Mouse (Mus musculus): ENCODE measurements around the gene Gpx5.
"Not testable (repeated sequence)": the region's sequence is repeated elsewhere in the genome, so short reads cannot be mapped to it uniquely, and the experiment has no call there.

Gpx5 gene

GRCm38 (mm10) chr13:21267541-21267940, 25.0 kb downstream of the Gpx5 start:
- in situ Hi-C loops (cut with MboI; ENCODE audit: low sequenced_read_pairs) = no loop called here

- in situ Hi-C loops (cut with MboI; ENCODE audit: low sequenced_read_pairs) = no loop called here
These were observed 26.8 kb downstream of the Gpx5 start for GRCm38 (mm10) chr13:21265736-21266135.

DNA sequence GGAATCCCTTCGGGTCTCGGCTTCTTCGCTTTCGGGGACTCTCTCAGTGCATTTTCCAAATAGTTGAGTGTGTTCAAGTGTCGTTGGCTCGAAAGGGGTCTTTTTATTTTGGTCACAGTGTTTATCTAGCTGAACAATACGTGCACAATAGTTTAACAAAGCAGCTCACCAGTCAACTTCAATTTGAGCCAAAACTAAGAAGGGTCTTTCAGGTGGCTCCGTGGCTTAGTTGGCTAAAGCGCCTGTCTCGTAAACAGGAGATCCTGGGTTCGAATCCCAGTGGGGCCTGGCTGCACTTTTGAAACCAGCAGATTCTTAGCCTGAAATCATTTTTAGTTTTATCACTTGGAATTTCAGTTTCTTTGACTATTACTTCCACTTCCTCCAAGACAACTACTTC, 28.2 kb downstream of the Gpx5 start:
- in situ Hi-C loops (cut with MboI; ENCODE audit: low sequenced_read_pairs) = no loop called here

DNA sequence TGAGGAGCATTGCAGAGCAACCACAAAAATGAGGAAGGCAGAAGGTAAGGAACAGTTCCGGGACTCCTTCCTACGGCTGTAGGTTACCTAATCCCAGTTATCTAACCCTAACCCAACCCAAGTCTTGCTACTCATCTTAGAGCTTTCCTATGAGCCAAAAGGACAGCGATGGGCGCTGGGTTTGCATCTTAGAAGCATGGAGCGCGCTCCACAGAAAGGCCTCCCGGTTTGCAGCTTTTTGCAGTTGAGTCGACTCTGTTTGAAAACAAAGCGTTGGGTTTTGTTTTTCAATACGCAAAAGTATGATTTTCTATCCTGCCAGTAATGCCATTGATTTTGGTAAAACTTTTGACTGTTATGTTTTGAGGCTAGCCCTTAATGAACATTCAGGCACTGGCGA, 28.6 kb downstream of the Gpx5 start:
- in situ Hi-C loops (cut with MboI; ENCODE audit: low sequenced_read_pairs) = no loop called here

- in situ Hi-C loops (cut with MboI; ENCODE audit: low sequenced_read_pairs) = no loop called here
These were observed 29.6 kb downstream of the Gpx5 start for GRCm38 (mm10) chr13:21262787-21263461.

DNA sequence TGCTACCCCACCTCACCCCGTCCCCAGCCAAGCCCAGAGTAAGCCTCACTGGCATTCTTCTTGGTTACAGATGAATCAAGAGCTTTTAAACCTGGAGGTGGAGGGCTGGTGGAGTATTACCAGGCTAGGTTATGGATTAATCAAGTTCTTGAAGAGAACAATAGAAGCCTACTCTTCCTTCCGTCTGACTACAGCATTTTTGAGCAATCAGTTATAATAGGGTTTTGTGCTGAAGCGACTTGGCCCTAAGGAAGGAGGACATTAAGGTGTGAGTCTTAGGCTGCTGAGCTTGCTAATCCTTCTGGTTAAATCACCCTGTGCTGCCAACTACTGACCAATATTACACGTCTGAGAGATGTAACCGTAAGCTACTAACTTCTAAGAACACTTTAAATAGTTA, 32.2 kb downstream of the Gpx5 start:
- in situ Hi-C loops (cut with MboI; ENCODE audit: low sequenced_read_pairs) = no loop called here

DNA sequence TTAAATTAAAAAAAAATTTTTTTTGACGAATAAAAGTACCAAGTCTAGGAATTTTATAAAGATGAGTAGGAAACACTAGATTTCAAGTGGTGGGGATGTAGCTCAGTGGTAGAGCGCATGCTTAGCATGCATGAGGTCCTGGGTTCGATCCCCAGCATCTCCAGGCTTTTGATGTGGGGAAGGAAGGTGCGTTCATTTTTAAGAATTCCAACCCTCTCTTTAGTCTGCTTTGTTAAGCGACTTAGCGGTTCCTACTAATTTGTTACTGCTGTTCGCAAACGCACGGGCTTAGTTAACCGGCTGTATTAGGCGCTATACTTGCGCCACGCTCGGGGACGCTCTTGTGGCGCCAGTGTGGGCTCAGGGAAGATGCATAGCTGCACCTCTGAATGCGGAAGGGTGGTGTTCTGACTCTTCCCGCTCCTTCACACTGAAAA, 32.8 kb downstream of the Gpx5 start:
- in situ Hi-C loops (cut with MboI; ENCODE audit: low sequenced_read_pairs) = no loop called here

DNA sequence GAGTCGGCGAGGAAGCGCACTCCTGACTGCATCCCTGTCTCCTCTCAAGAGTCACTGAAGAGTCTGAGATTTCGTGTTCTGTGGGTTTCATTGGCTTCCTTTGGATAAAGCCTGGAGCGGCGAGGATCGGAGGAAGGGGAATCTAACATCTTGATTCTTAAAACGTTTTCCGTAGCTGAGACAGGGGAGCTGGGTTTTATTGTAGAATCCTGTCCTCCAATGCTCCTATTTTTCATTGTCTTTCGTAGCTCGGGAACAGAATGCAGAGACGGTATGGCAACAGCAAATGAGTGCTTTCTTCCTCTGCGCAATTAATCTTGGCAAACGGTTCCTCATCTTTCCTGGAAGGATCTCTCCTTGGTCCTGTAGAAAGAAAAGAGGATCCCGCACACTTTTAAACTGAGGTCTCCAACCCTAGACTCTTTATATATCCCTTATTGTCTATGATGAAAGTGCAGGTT, 33.3 kb downstream of the Gpx5 start:
- in situ Hi-C loops (cut with MboI; ENCODE audit: low sequenced_read_pairs) = no loop called here

GRCm38 (mm10) chr13:21258524-21258923, 34.0 kb downstream of the Gpx5 start:
- in situ Hi-C loops (cut with MboI; ENCODE audit: low sequenced_read_pairs) = no loop called here

- in situ Hi-C loops (cut with MboI; ENCODE audit: low sequenced_read_pairs) = no loop called here
These were observed 38.5 kb downstream of the Gpx5 start for GRCm38 (mm10) chr13:21253986-21254385.

DNA sequence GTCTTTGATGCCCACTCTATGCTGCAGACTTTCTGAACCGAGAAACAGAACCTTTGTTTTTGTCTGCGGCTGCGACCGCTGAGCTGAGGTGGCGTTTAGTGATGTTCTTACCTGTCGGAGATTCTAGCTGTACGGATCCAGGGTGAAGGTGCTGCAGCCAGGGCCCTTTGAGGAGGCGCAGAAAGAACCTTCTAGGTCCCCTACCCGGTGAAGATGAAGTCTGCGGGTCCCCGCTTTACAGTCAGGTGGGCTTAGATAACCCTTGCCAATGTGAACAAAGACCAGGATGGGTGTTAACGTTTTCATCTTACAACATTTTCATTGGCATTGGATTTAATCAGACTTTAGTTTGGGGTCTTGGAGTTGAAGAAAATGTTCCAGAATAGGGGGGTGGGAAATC, 39.0 kb downstream of the Gpx5 start:
- in situ Hi-C loops (cut with MboI; ENCODE audit: low sequenced_read_pairs) = no loop called here

DNA sequence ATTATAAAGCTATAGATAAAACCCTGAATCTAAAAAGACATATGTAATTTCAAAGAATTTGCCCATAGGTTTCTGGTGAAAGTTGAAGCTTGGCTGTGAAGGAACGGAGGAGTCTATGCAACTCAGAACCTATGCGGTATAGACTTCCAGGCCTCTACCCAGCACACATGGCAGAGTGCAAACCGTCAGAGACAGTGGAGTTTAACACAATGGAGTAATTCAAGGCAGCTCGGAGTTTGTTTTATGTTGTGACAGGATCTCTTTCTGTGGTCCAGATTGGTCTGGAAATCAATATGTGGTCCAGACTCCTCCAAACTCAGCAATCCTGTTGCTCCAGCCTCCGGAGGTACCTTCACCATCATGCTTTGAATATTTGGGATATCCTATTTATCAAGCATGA, 39.5 kb downstream of the Gpx5 start:
- in situ Hi-C loops (cut with MboI; ENCODE audit: low sequenced_read_pairs) = no loop called here

GRCm38 (mm10) chr13:21250074-21250681, 42.4 kb downstream of the Gpx5 start:
- in situ Hi-C loops (cut with MboI; ENCODE audit: low sequenced_read_pairs) = no loop called here

- in situ Hi-C loops (cut with MboI; ENCODE audit: low sequenced_read_pairs) = no loop called here
These were observed 43.5 kb downstream of the Gpx5 start for GRCm38 (mm10) chr13:21249022-21249421.

GRCm38 (mm10) chr13:21246276-21246675, 46.3 kb downstream of the Gpx5 start:
- in situ Hi-C loops (cut with MboI; ENCODE audit: low sequenced_read_pairs) = no loop called here

GRCm38 (mm10) chr13:21244967-21245366, 47.6 kb downstream of the Gpx5 start:
- in situ Hi-C loops (cut with MboI; ENCODE audit: low sequenced_read_pairs) = not testable (repeated sequence)

DNA sequence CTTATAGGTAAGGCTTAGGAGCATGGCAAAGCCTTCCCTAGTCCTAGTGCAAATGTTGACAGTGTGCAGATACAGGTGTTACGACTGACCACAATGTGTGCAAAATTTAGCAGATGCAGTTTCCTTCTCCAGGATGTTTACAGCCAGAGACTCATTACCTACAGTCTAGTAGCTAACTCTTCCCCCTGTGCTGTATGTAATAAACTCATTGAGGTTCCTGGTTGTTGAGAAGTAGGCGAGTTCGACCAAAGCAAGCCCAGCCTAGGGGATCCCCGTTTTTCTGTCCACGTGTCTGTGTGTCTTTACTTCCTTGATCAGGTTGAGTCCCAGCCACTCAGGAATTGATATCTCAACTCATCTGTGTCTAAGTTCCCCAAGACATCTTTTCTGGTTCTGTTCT, 48.4 kb downstream of the Gpx5 start:
- in situ Hi-C loops (cut with MboI; ENCODE audit: low sequenced_read_pairs) = no loop called here

DNA sequence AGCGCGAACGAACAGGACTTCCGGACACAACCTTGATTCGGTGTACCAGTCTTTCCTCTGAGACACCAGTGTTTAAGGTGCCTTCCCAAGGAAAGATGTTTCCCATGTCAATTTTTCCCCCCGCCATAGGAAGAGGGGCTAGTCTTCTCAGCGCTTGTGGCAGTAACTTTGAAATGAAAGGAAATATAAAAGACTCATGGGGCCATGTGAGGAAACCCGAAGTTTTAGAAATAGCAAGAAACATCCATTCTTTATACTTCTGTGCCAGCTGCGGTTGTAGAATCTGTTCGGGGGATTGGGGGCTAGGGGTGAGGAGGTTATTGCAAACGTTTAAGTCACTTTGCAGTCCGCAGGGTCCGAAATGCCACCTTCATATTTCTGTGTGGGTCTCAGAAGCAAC, 49.3 kb downstream of the Gpx5 start:
- in situ Hi-C loops (cut with MboI; ENCODE audit: low sequenced_read_pairs) = no loop called here

DNA sequence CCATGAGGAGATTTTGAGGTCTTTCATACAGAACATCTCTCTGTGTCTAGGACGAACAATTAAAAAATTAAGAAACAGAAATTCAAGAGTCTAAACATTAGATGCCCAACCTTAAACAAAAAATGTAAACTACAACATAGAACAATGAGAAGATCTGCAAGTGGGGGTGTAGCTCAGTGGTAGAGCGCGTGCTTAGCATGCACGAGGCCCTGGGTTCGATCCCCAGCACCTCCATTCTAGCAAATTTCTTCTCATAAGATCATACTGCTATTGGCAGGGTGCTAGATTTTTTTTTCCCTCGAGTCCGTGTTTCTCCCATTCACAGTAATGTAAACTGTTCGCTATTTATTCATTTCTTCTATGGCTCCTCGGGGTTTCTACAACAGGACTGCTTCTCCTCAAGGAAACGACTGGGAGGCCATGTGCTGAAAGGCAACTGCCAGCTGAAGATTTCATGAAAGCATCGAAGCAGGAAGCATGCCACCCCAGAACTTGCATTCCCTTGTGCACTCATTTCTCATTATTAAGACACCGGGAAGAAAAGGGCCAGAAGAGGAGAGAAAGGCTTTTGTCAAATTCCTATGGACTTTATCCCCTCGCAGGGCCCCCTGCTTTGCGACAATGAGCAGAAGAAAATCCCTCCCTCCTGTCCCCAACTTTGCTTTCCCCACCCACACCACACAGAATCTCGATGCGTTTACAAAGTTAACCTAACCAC, 50.0 kb downstream of the Gpx5 start:
- in situ Hi-C loops (cut with MboI; ENCODE audit: low sequenced_read_pairs) = no loop called here

- in situ Hi-C loops (cut with MboI; ENCODE audit: low sequenced_read_pairs) = no loop called here
These were observed 51.7 kb downstream of the Gpx5 start for GRCm38 (mm10) chr13:21240788-21241187.

- in situ Hi-C loops (cut with MboI; ENCODE audit: low sequenced_read_pairs) = no loop called here
These were observed 55.4 kb downstream of the Gpx5 start for GRCm38 (mm10) chr13:21237161-21237560.

- in situ Hi-C loops (cut with MboI; ENCODE audit: low sequenced_read_pairs) = no loop called here
These were observed 55.8 kb downstream of the Gpx5 start for GRCm38 (mm10) chr13:21236714-21237113.
